Mouse (Mus musculus): ENCODE measurements at regions not wholly inside any gene's neighbourhood (a gene's known extent, or its start where the extent isn't known, plus 50 kb on each side); places are given as distances from the start of the nearest gene placed in this dataset.

DNA sequence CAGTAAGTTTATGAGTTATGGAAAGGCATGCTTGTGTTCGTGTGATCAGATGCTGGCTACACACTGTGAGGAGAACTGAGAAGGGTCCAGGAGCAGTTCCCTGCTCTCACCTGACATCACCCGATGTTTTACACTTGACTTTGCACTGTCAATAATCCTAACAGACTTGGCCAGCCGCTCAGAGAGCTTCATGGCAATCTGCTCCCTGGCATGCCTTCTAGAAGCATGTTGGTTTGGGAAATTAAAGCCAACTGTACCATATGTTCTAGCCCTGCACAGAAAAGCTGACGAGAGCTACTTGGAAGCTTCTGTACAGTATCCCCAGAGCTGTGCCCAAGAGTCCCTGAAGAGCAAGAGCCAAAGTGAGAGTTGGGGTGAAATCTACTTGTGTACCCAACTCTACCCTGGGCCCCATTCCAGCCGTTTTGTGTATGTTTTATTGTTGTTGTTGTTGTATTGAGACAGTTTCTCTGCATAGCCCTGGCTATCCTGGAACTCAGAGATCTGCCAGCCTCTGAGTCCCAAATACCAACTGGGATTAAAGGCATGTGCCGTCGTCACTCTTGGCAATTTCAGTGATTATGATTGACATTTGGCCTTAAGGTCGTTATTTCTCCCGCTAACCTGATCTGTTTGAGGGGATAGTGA, 56.5 kb upstream of the Cnksr3 start:
- TF ChIP-seq CTCF (IDR thresholded peaks at IDR 0.05; ENCODE audit: extremely low read depth, insufficient read length, insufficient replicate concordance, low read depth, low read length) = no peak
- no peak for TF ChIP-seq POLR2A (IDR thresholded peaks at IDR 0.05; ENCODE audit: low read depth, low read length)

All from small intestine, adult 2 months (tissue).